Mouse (Mus musculus) spleen, adult 2 months (tissue): ENCODE results near the gene Vwa5b2. TPM values are rescaled to one million over a fixed set of nuclear protein-coding genes. Genes with fewer than 3 reads are reported as not detected.

Experiments used
- DNase-seq, 2 experiments: peaks; one replicate each; pipeline versions ENCODE4 v3.0.0 to v3.0.0-alpha.2; 2012 to 2021; ENCODE audit warnings: low spot score in 2 of 2, low read depth in 1 of 2
- H3K27ac ChIP-seq: fragments of 200-500 bp; 2 replicates; pipeline ENCODE4 v1.5.1; 2012; ENCODE audit warnings: low read length, inconsistent platforms; ENCODE audit not compliant: insufficient read depth
- H3K27me3 ChIP-seq: fragments of 200-500 bp; 2 replicates; pipeline ENCODE4 v1.6.1; 2012; ENCODE audit warnings: mild to moderate bottlenecking, moderate library complexity, low read length, inconsistent platforms; ENCODE audit not compliant: control insufficient read depth, insufficient read depth
- H3K36me3 ChIP-seq: fragments of 200-500 bp; 2 replicates; pipeline ENCODE4 v1.6.1; 2012; ENCODE audit warnings: mild to moderate bottlenecking, low read length, inconsistent platforms; ENCODE audit not compliant: control insufficient read depth, insufficient read depth
- H3K4me1 ChIP-seq: fragments of 200-500 bp; 2 replicates; pipeline ENCODE4 v1.6.1; 2011; ENCODE audit warnings: inconsistent platforms; ENCODE audit not compliant: control insufficient read depth, insufficient read depth, insufficient read length
- H3K4me3 ChIP-seq: fragments of 200-500 bp; 2 replicates; pipeline ENCODE4 v1.5.1; 2011; ENCODE audit warnings: mild to moderate bottlenecking, inconsistent platforms; ENCODE audit not compliant: insufficient read depth, insufficient read length; ENCODE audit errors: extremely low read depth
- CTCF ChIP-seq: fragments of 200-500 bp; IDR thresholded peaks from 2 replicates; pipeline ENCODE4 v1.5.1; 2011; ENCODE audit warnings: mild to moderate bottlenecking, inconsistent platforms; ENCODE audit not compliant: insufficient read depth, insufficient read length, insufficient replicate concordance; ENCODE audit errors: extremely low read depth
- POLR2A ChIP-seq: fragments of 200-500 bp; IDR thresholded peaks from 2 replicates; pipeline ENCODE4 v1.6.1; 2011; ENCODE audit warnings: low read depth, low read length, inconsistent platforms
- WGBS: fragments of 180-500 bp; shearing (Covaris S2); methylation state at CpG from one replicate; pipeline ENCODE4 v1.1.7; 2018; 5-methylcytosine and 5-hydroxymethylcytosine counted together
- polyA plus RNA-seq: library from polyadenylated mRNA; depleted of rRNA; stranded (reverse); fragments of >200 nt; gene quantifications from 2 replicates; pipeline ENCODE4 v1.2.3, GENCODE M21; 2012

Vwa5b2 gene
- polyA plus RNA-seq, 1 experiment = 0.07 TPM

- Histone ChIP-seq H3K27me3 (no peaks in the 10 kb centered on the region), H3K27ac (no peak overlapping the region), H3K4me3 (no peak overlapping the region), H3K36me3 (peaks cover 24% of the 10 kb centered on the region), H3K4me1 (peaks cover 3% of the 10 kb centered on the region; the same call in 1 of the 2 replicates)
- WGBS = 93% methylated on average over 5 of the region's 5 CpGs
- DNase-seq = no peak
- TF ChIP-seq CTCF (no peak), POLR2A (no peak)
These were observed 37.6 kb upstream of the Vwa5b2 start for GRCm38 (mm10) chr16:20551691-20552090.

GRCm38 (mm10) chr16:20552594-20552993 lies 36.7 kb upstream of the Vwa5b2 start:
- Histone ChIP-seq H3K27me3 (no peaks in the 10 kb centered on the region), H3K4me3 (no peak overlapping the region), H3K36me3 (peaks cover 27% of the 10 kb centered on the region), H3K27ac (no peak overlapping the region), H3K4me1 (peaks cover 3% of the 10 kb centered on the region; the same call in 1 of the 2 replicates)
- TF ChIP-seq CTCF = no peak
- no peak for TF ChIP-seq POLR2A
- no peak for DNase-seq
- WGBS = 92% methylated on average over 1 of the region's 1 CpGs

GRCm38 (mm10) chr16:20555000-20555399 lies 34.3 kb upstream of the Vwa5b2 start:
- no peak for TF ChIP-seq CTCF
- no peak for TF ChIP-seq POLR2A
- Histone ChIP-seq H3K27ac (no peak overlapping the region), H3K4me1 (no peaks in the 10 kb centered on the region), H3K27me3 (no peaks in the 10 kb centered on the region), H3K36me3 (peaks cover 41% of the 10 kb centered on the region), H3K4me3 (no peak overlapping the region)
- 91% methylated on average over 6 of the region's 6 CpGs for WGBS
- no peak for DNase-seq

GRCm38 (mm10) chr16:20557381-20557780 lies 31.9 kb upstream of the Vwa5b2 start:
- TF ChIP-seq CTCF (no peak), POLR2A (no peak)
- Histone ChIP-seq H3K27me3 (no peaks in the 10 kb centered on the region), H3K4me3 (no peak overlapping the region), H3K36me3 (peaks cover 37% of the 10 kb centered on the region), H3K27ac (no peak overlapping the region), H3K4me1 (no peaks in the 10 kb centered on the region)
- 92% methylated on average over 7 of the region's 7 CpGs for WGBS
- DNase-seq = no peak

GRCm38 (mm10) chr16:20565075-20565474 lies 24.2 kb upstream of the Vwa5b2 start:
- no peak for TF ChIP-seq CTCF
- Histone ChIP-seq H3K27me3 (no peaks in the 10 kb centered on the region), H3K4me3 (no peak overlapping the region), H3K36me3 (peaks cover 12% of the 10 kb centered on the region), H3K4me1 (no peaks in the 10 kb centered on the region), H3K27ac (no peak overlapping the region)
- no peak for DNase-seq
- 44% methylated on average over 1 of the region's 1 CpGs for WGBS

- Histone ChIP-seq H3K36me3 (no peaks in the 10 kb centered on the region), H3K4me1 (peaks cover 3% of the 10 kb centered on the region; the same call in 1 of the 2 replicates), H3K27ac (no peak overlapping the region), H3K4me3 (peak overlapping the region; percentile 17; the same call in 1 of the 2 replicates), H3K27me3 (peaks cover 15% of the 10 kb centered on the region)
- TF ChIP-seq CTCF = no peak
- TF ChIP-seq POLR2A = no peak
- under 1% methylated on average over 39 of the region's 39 CpGs for WGBS
- DNase-seq = no peak
These were observed 838 bp downstream of the Vwa5b2 start for GRCm38 (mm10) chr16:20589939-20590679.

GRCm38 (mm10) chr16:20590680-20591038 lies 1.4 kb downstream of the Vwa5b2 start:
- Histone ChIP-seq H3K27ac (no peak overlapping the region), H3K4me1 (peaks cover 3% of the 10 kb centered on the region; the same call in 1 of the 2 replicates), H3K36me3 (no peaks in the 10 kb centered on the region), H3K27me3 (peaks cover 15% of the 10 kb centered on the region), H3K4me3 (no peak overlapping the region)
- WGBS = 5% methylated on average over 17 of the region's 17 CpGs
- DNase-seq = no peak
- TF ChIP-seq CTCF (no peak), POLR2A (no peak)
